Mouse (Mus musculus) cerebellum, postnatal 4 days (tissue): ENCODE results near the gene Xylb.
"Not testable (repeated sequence)": the region's sequence is repeated elsewhere in the genome, so short reads cannot be mapped to it uniquely, and the experiment has no call there.

Experiments used
- DNase-seq, 2 experiments: peaks; one replicate each; pipeline ENCODE4 v3.0.0; 2022; ENCODE audit warnings: low spot score in 2 of 2, mixed read lengths in 1 of 2

Xylb gene

DNA sequence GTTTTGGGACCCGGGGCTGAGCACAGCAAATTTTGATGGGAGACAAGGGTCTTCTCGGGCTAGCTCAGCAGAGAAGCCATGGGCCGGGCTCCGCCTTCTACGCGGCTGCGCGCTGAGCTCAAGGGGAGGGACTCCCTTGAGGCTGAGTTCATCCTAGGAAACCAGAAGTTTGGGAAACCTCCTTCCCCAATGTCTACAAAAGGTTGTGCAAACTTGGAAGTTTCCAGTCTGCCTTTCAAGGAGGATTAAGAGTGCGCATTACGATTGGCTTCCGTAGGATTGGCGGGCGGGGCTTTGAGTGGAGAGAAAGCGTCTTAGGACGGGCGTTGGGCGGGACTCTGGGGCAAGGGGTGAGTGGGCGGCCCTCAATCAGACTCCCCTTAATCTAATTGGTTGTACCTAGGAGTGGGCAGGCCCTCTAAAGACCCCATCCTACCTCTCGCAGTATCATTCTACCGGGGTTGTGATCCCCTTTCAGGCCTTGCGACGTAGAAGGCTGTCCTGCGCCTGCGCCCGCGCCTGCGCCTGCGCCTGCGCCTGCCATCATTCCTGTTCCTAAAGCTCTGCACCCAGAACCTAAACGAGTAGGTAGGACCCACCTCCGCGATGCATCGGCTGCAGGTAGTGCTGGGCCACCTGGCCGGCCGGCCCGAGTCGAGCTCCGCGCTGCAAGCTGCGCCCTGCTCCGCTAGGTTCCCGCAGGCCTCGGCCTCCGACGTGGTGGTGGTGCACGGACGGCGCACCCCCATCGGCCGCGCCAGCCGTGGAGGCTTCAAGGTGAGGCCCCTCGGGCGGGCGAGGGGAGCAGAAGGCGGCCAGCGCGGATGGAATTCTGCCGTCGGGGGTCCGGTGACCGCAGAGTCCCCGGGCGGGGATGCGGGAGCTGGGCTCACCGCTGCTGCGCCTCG is 16.0 kb upstream of the Xylb start, which contains the start of gene Myd88:
Myd88 (minus strand) TSS at position 503 of the 908 bp plus-strand sequence.
- DNase-seq, result peak; percentile 73 to 80

DNA sequence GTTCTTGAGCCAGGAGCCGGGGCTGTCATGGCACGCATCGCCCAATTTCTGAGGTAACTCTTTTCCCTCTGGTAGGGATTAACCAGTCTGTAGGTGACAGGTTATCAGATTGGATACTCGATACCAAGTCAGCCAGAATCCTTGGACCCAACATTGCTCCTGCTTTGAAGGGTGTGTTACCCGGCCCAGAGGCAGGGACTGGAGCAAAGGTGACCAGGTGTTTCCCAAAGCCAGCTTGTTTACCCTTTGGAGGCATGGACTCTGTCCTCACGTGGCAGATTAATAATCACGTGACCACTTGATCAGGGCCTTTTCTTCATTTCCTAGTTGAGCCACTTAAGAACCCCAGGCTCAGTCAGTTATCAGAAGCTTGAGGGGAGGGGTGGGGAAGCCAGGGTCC is 14.5 kb upstream of the Xylb start:
- DNase-seq, result no peak

DNA sequence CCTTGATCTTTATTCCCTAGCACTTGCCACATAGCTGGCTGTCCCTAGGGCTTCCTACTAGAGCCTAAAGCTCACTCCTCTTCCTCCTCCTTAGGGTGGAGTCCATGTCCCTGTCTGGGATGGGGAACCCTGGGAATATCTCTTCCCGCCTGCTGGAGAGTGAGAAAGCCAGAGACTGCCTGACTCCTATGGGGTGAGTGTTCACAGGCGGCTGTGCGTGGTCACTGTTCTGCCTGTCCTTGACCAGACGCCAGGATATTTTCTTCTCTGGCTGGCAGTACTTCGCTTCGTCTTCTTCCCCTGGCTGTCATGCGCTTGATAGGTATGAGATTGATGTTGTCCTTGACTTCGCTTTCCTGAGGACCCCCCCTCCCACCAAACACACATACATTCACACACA is 10.8 kb upstream of the Xylb start:
- no peak for DNase-seq

DNA sequence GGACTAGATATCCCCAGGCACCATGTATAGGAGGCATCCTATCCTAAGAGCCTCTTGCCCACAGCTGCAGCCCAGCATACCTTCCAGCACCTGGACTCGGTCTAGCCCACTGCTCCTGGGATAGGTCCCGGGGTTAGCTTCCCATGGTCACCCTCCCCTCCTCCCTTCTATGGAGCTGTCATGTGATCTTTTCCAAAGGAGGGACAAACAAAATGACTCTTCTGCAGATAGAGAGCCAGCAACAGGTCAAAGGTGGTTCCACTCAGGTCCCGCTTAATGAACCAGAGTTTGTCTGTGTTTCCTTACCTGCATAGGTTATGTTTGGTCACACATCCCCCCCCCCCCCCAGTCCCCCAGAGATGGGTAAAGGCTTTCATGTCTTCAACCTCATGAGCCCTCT is 6.7 kb upstream of the Xylb start:
- no peak for DNase-seq

DNA sequence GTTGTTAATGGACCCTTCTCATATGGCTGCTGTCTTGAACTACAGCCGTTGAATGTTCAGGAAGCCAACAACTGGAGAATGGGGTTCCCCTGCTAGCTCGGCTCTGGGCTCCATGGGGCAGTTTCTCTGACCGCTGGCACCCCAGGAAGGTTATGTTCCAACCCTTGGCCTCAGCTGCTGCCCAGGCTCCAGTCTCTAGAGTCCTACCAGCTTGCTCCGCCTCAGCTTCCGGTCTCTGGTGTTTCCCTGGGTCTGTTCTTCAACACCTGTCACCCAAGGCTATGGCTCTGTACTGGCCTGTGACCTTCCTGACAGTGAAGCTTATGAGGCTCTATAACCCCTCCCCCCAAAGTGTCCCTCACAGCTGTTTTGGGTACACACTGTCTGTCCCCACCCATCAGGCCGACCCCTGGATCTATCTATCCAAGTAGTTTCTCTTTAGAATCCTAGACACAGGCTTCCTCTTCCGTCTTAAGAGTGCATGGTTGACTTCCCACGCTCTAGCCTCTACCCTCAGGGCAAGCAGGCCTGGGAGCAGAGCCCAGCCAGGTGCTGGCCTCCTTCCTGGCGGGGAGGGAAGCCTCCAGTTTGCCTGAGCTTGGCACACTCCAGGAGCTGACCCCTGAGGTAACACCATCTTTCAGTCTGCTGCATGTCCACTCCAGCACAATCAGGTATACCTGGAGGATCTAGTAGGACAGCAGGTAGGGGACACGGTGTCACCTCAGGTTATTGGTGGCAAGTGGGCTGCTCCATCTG is 6.1 kb upstream of the Xylb start:
- DNase-seq, result no peak

DNA sequence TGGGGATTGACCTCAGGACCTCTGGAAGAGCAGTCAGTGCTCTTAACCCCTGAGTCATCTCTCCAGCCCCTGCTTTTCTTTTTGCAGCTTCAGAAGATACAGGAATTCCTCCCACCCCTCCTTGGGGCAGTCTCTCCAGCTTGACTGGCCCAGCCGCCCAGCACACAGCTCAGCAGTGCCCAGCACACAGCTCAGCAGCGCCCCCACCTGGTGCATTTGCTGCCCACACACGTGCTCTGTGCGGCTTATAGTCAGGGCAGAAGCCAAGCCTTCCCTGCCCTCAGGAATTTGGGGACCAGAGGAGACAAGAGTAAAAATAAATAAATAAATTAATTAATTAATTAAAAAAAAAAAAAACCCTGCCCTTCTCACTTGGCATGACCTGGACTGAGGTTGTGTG is 5.1 kb upstream of the Xylb start:
- DNase-seq, result peak; percentile 69 to 80

DNA sequence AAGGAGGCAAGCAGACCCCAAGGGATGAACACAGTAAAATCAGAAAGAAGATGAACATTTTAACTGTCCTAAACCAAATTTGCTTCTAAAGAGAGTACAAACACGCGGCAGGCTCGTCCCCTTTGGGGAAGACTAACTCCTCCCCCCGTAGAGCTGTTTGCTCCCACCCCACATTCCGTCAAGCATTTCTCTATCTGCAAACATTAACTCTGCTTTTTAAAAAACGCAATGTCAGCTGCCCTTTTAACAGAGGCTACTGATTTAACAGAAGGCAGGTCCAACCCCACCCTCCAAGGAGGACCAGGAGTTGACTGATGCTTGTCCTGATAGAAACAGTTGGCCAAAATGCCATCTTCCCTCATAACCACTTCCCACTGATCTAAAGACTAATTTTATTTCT is 3.3 kb upstream of the Xylb start:
- DNase-seq, result no peak

DNA sequence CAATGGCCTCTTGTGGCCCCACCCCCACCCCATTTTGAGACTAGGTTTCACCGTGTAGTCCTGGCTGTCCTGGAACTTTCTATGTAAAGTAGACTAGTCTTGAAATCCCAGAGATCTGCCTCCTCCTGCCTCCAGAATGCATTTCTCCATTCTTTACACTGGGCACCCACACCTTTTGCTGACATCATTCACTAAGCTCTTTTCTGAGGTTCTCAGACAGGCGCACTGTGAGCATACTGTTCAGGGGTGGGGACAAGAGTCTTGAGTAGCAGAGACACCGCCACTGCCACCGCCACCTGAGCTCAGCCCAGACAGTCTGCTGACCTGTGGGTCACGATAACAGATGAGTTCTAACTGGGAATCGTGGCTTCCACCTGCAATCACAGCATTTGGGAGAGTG is 1.2 kb upstream of the Xylb start:
- DNase-seq, result no peak

DNA sequence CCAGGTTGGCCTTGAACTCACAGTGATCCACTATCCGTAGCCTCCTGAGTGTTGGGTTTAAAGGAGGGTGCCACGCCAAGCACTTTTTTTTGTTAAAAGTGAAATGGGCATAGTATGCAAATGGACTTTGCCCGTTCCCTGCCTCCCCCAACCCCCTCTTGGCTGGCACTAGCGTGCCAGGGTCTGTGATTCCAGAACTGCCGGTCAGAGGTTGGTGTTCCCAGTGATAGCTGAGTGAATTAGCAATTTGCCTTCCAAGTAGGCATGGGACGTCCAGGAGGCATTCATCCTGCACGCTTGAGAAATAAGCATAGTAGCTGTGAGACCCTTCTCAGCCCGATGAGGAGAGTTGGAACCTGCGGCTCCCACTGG is 863 bp downstream of the Xylb start:
- DNase-seq, result no peak

DNA sequence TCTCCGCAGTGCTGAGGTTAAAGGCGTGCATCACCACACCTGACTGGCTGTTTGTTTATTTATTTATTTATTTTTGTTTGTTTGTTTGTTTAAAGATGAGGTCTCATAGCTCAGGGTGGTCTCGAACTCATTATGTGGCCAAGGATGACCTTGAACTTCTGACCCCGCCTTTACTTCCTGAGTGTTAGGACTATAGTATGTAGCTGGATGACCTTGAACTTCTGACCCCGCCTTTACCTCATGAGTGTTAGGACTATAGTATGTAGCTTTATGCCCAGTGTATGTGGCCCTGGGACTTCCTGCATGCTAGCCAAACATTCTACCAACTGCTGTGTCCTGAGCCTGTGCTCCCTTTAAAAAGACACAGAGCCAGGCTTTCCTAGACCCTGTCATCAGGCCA is 4.2 kb downstream of the Xylb start:
- no peak for DNase-seq

DNA sequence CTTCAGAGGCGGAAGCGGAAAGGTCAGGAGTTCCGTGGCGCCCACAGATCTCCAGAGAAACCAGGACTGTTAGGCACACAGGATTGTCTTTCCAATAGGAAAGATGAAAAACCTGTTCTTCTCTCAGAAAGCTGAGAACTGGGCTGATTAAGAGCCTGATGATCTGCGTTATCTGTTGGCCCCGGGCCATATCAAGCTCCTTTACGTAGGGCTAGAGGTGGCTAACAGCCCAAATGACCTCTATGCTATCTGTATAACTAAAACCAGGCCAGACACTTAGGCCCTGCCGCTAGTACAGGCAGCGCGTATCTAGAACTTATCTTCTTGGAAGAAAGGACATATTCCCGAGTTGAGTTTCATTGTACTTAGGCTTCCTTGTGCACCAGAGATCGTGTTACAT is 6.0 kb downstream of the Xylb start:
- no peak for DNase-seq

DNA sequence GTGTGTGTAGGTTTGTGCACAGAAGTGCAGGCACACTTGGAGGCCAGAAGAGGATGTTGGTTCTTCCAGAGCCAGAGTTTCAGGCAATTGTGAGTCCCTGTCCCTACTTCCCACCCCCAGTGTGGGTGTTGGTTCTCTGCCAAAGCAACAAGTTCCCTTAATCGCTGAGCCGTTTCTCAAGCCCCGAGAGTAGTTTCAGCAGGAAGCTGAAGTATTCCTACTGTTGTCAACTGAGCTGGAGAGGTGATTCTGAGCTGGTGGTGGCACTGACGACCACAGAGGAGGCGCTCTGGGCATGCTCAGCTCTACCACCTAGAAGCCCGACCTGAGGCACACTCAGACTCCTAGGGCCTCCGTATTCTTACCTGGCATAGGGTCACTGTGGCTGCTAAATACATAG is 8.1 kb downstream of the Xylb start, which contains the start of gene Slc22a14:
Slc22a14 (minus strand) TSS at position 270 of the 400 bp plus-strand sequence.
- DNase-seq, result no peak

DNA sequence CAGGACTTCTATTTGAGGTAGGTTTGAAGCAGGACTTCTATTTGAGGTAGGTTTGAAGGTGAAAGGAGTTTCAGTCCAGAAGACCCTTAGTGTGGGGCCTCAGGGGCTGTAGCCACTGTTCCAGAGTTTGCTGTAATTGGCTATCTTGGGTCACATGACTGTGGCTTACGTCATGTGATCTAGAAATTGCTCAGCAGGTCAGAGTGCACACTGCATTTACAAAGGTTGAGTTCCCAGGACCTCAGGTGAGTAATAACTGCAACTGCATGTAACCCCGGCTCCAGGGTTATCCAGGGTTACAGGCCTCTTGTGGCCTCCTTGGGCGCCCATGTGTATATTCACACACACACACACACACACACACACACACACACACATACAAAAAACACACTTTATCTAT is 11.2 kb downstream of the Xylb start:
- DNase-seq, result no peak

DNA sequence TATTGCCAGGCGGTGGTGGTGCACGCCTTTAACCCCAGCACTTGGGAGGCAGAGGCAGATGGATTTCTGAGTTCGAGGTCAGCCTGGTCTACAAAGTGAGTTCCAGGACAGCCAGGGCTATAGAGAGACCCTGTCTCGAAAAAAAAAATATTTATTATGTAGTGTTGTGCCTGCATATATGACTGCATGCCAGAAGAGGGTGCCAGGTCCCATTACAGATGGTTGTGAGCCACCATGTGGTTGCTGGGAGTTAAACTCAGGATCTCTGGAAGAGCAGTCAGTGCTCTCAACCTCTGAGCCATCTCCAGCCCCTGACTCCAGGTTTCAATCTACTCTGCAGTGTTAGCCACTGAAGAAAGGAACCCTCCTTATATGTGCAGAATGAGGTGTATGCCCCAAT is 13.6 kb downstream of the Xylb start:
- not testable (repeated sequence) for DNase-seq

DNA sequence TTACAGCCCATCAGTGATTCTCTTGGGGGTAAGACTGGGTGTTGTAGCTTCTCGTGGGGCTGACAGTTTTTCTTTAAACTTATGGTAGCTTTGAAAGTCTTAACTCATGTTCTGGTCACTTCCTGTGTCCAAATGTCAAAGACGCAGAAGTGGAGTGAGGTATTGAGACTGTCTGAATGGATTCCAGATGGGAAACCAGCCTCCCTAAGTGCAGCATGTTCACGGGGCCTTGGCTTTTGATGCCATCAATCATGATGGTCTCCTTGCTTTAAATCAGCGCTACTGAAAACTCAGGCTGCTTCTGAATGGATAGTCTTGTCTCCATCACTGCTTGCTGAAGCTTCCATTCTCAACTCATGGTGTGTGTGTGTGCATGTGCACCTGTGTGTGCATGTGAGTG is 14.1 kb downstream of the Xylb start:
- no peak for DNase-seq

DNA sequence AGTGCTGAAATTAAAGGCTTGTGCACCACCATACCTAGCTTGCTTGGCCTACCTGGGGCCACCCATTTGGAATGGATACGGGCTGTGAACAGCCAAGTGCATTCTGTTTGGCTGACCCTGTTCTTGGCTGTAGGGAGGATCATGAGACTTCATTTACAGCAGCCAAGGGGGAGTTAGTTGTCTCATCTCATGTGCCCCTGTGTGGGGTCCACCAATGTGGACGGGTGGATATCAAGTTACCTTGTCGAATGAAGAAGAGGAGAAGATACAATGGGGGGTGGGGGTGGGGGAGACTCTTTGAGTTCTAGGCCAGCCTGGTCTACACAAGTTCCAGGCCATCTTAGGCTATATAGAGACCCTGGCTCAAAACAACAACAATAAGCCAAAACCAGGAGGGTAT is 17.8 kb downstream of the Xylb start:
- no peak for DNase-seq

DNA sequence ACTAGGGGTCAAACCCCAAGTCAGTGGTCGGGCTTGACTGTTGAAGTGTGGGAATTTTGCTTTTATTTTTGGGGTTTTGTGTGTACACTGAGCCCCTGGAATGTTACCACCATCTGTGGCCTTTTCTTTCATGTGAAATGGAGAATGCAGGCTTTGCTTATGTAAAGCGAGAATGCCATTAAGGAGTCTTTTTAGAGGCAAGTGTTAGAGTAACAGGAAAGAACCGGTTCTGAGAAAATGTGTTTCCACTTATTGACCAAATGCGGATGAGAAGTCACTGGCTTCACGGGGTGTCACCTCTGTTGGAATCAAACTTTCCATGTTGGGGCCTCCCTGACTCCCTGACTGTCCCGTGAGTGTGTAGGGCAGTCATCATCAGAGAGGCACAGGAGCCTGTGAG is 18.4 kb downstream of the Xylb start:
- DNase-seq, result no peak

DNA sequence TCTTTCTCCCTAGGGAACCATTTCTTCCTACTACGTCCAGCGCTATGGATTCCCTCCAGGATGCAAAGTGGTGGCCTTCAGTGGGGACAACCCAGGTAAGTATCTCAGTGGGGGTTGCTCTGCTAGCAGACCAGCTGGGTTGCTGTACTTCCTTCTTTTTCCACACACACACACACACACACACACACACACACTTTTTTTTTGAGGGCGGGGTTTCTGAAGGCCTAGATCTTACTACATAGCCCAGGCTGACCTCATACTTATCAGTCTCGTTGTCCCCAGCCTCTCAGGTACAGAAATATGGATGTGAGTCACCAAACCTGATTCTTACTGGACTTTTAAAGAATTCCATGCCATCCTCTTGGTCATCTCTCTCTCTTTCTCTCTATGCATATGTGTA is 21.1 kb downstream of the Xylb start:
- DNase-seq, result no peak

DNA sequence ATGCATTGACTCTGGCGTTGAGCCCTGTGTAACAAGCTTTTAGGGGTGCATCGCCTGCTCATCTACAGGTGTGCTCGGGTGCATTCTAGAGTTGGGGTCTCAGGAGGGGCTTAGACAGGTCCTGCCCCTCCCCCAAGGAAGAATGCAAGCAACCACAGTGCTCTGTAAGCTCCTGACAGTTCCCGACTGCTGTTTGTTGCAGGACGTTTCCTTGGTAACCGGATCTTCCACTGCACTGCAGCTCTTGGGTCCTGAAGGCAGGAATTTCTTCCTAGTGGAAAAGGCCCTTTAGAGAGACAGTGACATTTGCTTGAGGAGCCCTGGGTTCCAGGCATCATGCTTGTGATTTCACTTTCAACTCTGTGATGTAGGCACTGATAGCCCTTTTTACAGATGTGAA is 25.4 kb downstream of the Xylb start:
- DNase-seq, result no peak

DNA sequence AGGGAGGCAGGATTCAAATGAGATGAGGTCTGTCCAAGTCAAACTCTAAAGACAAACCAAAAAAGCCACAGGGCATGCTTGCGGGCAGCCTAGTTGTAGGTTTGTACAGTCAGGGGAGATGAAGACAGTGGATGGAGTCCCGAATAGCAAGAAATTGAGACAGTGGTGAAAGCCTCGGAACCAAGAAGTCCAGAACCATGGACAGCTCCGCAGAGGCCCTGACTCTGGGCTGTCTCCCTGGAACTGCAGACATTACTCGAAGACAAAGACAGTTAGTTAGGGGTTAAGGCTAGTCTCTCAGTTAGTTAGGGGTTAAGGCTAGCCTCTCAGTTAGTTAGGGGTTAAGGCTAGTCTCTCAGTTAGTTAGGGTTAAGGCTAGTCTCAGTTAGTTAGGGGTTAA is 31.8 kb downstream of the Xylb start:
- no peak for DNase-seq

DNA sequence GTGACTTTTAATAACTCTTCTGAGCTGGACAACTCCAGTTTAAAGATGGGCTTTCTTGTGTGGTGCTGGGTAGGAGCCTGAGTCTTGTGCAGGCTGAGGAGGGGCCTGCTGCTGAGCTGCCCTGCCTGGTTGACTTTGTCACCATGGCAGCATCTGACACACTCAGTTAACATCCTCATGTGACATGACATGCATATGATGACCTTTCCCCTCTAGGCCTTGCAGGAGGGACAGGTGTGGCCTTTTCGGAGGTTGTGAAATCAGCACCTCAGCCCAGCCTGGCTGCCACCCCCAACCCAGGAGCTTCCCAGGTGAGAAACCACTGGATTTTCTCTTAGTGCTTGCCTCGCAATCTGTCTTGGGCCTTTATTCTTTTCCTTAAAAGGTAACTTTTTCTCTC is 33.0 kb downstream of the Xylb start:
- DNase-seq, result no peak

DNA sequence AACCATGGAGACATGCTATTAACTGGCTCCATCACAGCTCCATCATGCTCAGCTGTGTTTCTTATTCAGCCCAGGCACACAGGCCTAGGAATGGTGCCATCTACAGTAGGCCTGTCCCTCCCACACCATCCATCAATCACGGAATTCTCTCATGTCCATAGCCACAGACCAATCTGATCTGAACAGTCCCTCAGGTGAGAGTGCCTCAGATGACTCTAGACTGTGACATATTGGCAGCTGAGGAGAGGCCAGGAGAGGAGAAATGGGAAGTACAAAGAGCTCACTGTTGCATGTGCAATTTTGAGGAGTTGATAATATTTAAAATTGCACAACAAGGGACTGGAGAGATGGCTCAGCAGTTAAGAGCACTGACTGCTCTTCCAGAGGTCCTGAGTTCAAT is 37.6 kb downstream of the Xylb start:
- no peak for DNase-seq

DNA sequence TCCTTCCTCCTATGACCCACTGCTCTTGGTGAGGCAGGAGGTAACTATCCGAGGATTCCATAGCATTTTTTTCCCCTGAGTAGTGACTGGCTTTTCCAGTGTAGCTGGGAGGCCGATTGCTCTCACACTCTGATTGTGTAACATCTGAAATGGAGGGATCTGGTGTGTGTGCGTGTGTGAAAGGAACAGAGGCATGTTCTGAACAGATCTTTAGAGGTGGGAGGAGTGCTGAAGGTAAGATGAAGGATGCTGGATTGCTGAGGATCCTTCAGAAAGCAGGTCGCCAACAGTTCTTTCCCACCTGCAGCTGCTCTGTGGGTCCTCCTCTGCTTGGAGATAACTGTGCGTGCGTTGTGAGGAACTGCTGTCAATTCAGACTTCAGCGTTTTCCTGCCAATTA is 44.2 kb downstream of the Xylb start:
- no peak for DNase-seq
